Mouse (Mus musculus) liver, postnatal 0 days (tissue): Measurements from ENCODE around the gene Nwd1. TPM values are rescaled to one million over a fixed set of nuclear protein-coding genes. Genes with fewer than 3 reads are reported as not detected.

Source experiments
- ATAC-seq: fragments of 200-750 bp; cut with Nextera tagmentation; 2 replicates; pipeline ENCODE4 v1.8.0; 2017; ENCODE audit warnings: mild to moderate bottlenecking, moderate library complexity
- DNase-seq: peaks from one replicate; pipeline ENCODE4 v3.0.0-alpha.2; 2016
- H3K27ac ChIP-seq: fragments of 300-500 bp; sonication (generic); 2 replicates; pipeline ENCODE4 v1.5.1; 2014; ENCODE audit warnings: antibody characterized with exemption, moderate library complexity, mild to moderate bottlenecking, low read depth
- H3K27me3 ChIP-seq: fragments of 300-500 bp; sonication (generic); 2 replicates; pipeline ENCODE4 v1.6.1; 2014; ENCODE audit warnings: low read length, control low read depth, mixed read lengths; ENCODE audit not compliant: insufficient read depth
- H3K36me3 ChIP-seq: fragments of 300-500 bp; sonication (generic); replicated peaks from 2 replicates; pipeline ENCODE4 v1.6.1; 2014; ENCODE audit warnings: mild to moderate bottlenecking, control low read depth, low read length, moderate library complexity, mixed read lengths; ENCODE audit not compliant: insufficient read depth
- H3K4me1 ChIP-seq: fragments of 300-500 bp; sonication (generic); 2 replicates; pipeline ENCODE4 v1.6.1; 2014; ENCODE audit warnings: antibody characterized with exemption, mild to moderate bottlenecking, control low read depth; ENCODE audit not compliant: insufficient read depth
- H3K4me2 ChIP-seq: fragments of 300-500 bp; sonication (generic); 2 replicates; pipeline ENCODE4 v1.6.1; 2014; ENCODE audit warnings: low read depth, mild to moderate bottlenecking, low read length, moderate library complexity, mixed read lengths
- H3K4me3 ChIP-seq: fragments of 300-500 bp; sonication (generic); 2 replicates; pipeline ENCODE4 v1.5.1; 2014; ENCODE audit warnings: low read depth, low read length
- H3K9ac ChIP-seq: fragments of 300-500 bp; sonication (generic); replicated peaks from 2 replicates; pipeline ENCODE4 v1.6.1; 2014; ENCODE audit warnings: mild to moderate bottlenecking, moderate library complexity
- H3K9me3 ChIP-seq: fragments of 300-500 bp; sonication (generic); 2 replicates; pipeline ENCODE4 v1.6.1; 2016; ENCODE audit warnings: mild to moderate bottlenecking, control low read depth, low read length, mixed read lengths
- CTCF ChIP-seq: sonication (generic); IDR thresholded peaks from 2 replicates; pipeline ENCODE4 v1.5.1; 2016; ENCODE audit warnings: antibody characterized with exemption, low read depth
- EP300 ChIP-seq: IDR thresholded peaks from 2 replicates; pipeline ENCODE4 v1.6.1; 2016; ENCODE audit warnings: antibody characterized with exemption, low read depth, mild to moderate bottlenecking
- WGBS: fragments of 180-500 bp; shearing (Covaris S2); extraction: QIAGEN DNeasy Blood & Tissue Kit; methylation state at CpG from one replicate; pipeline ENCODE4 v1.1.7; 2014; ENCODE audit not compliant: insufficient replicate concordance; 5-methylcytosine and 5-hydroxymethylcytosine counted together
- microRNA-seq: library from miRNA; unstranded; fragments of <30 nt; microRNA quantifications from one replicate; pipeline ENCODE4, GENCODE M21; 2016
- polyA plus RNA-seq: library from polyadenylated mRNA; unstranded; fragments of >200 nt; fragmentation: Nextera tagmentation; extraction: Ambion mirVana; gene quantifications from 2 replicates; pipeline ENCODE4 v1.2.1, GENCODE M21; 2015

Gene Nwd1
- polyA plus RNA-seq, 1 experiment from 2014 or later = not detected

- Histone ChIP-seq H3K4me2 (no peak overlapping the region), H3K27me3 (no peaks in the 10 kb centered on the region), H3K36me3 (peaks cover 29% of the 10 kb centered on the region), H3K4me1 (no peaks in the 10 kb centered on the region), H3K9ac (no peak overlapping the region), H3K9me3 (no peaks in the 10 kb centered on the region), H3K27ac (no peak overlapping the region), H3K4me3 (no peak overlapping the region)
- no peak for ATAC-seq
- no peak for DNase-seq
- TF ChIP-seq EP300 (no peak), CTCF (peak; percentile 13; the same call in 1 of the 2 replicates)
Observed at GRCm38 (mm10) chr8:72758310-72758709, 111.8 kb downstream of the Nwd1 start.

GRCm38 (mm10) chr8:72760216-72760615, 113.7 kb downstream of the Nwd1 start:
- Histone ChIP-seq H3K27ac (no peak overlapping the region), H3K36me3 (peaks cover 18% of the 10 kb centered on the region; the same call in 1 of the 2 replicates), H3K27me3 (no peaks in the 10 kb centered on the region), H3K9ac (no peak overlapping the region), H3K4me2 (no peak overlapping the region), H3K4me1 (no peaks in the 10 kb centered on the region), H3K9me3 (no peaks in the 10 kb centered on the region), H3K4me3 (no peak overlapping the region)
- WGBS = 78% methylated on average over 3 of the region's 3 CpGs
- ATAC-seq = no peak
- peak; percentile 7 for DNase-seq
- TF ChIP-seq EP300 (no peak), CTCF (no peak)

DNA sequence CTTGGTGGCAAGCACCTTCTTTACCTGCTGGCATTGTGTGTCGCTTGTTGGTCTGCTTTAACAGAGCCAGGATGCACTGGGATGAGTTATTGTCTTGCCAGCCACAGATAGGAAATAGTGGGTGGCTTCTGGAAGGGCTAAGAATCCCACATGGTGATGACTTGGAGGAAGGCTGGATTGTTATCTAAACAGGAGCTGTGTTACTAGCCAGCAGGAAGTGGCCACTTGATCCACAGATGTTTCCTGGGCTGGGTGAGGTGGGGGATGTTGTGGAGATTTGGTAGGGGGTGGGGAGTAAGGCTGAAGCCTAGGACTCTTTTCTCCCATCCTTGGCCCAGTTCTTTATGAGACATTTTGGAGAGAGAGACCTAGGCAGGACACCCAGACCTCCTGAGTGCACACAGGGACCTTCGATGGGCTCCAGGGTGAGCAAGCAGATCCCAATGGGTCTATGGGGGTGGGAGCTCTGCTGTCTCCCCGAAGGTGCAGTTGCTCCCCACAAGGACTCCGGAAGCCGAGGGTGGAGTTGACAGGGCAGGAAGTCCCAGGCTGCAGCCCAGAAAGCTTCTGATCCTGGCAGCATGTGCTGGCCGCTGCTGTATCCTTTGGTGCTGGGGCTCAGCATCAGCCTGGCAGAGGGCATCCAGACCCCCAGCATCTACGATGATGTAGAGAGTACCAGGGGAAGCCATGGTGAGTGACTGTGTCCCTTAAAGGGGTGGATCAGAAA, 115.0 kb downstream of the Nwd1 start, which contains the start of gene F2rl3:
F2rl3 (plus strand) TSS at position 559 of the 730 bp plus-strand sequence.
- peak; percentile 14 for DNase-seq
- Histone ChIP-seq H3K36me3 (peaks cover 13% of the 10 kb centered on the region; the same call in 1 of the 2 replicates), H3K27ac (no peak within 1 kb of the TSS), H3K4me2 (no peak within 1 kb of the TSS), H3K4me3 (no peak within 1 kb of the TSS), H3K27me3 (no peaks in the 10 kb centered on the region), H3K9ac (no peak within 1 kb of the TSS), H3K9me3 (no peaks in the 10 kb centered on the region), H3K4me1 (no peaks in the 10 kb centered on the region)
- TF ChIP-seq EP300 (no peak), CTCF (no peak)
- 23% methylated on average over 7 of the region's 7 CpGs for WGBS
- peak; percentile 27; the same call in 1 of the 2 replicates for ATAC-seq

DNA sequence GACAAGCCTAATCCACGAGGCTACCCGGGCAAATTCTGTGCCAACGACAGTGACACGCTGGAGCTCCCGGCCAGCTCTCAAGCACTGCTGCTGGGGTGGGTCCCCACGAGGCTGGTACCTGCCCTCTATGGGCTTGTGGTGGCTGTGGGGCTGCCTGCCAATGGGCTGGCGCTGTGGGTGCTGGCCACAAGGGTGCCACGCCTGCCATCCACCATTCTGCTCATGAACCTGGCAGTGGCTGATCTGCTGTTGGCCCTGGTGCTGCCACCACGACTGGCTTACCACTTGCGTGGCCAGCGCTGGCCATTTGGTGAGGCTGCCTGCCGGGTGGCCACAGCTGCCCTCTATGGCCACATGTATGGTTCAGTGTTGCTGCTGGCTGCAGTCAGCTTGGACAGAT, 115.8 kb downstream of the Nwd1 start:
- Histone ChIP-seq H3K4me2 (no peak overlapping the region), H3K36me3 (peaks cover 10% of the 10 kb centered on the region; the same call in 1 of the 2 replicates), H3K27ac (no peak overlapping the region), H3K4me1 (no peaks in the 10 kb centered on the region), H3K9me3 (no peaks in the 10 kb centered on the region), H3K27me3 (no peaks in the 10 kb centered on the region), H3K9ac (no peak overlapping the region), H3K4me3 (no peak overlapping the region)
- no peak for TF ChIP-seq EP300
- TF ChIP-seq CTCF = no peak
- DNase-seq = no peak
- ATAC-seq = no peak
- WGBS = 72% methylated on average over 12 of the region's 12 CpGs

DNA sequence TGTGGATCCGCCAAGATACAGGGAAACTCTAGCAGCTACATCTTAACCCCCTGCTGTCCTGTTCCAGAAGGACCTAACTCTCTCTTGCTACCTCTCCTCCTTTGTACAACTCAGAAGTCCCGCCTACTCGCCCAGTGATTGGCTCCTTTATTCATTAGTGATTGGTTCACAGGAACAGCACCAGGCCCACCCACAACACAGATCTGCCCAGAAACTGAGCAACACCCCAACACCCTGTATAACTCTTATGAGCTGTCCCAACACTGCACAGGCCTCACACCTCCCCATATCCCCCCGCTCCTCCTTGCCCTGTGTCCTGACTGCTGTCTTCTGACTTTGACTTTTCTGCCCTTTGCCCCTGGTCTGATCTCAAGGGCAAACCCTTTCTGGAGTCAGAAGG, 119.2 kb downstream of the Nwd1 start:
- no peak for DNase-seq
- Histone ChIP-seq H3K4me2 (no peak overlapping the region), H3K9me3 (no peaks in the 10 kb centered on the region), H3K27me3 (no peaks in the 10 kb centered on the region), H3K4me1 (no peaks in the 10 kb centered on the region), H3K27ac (no peak overlapping the region), H3K4me3 (no peak overlapping the region), H3K9ac (no peak overlapping the region), H3K36me3 (no peaks in the 10 kb centered on the region)
- no peak for TF ChIP-seq CTCF
- WGBS = 62% methylated on average over 4 of the region's 4 CpGs
- no peak for ATAC-seq

GRCm38 (mm10) chr8:72766777-72767176, 120.3 kb downstream of the Nwd1 start:
- no peaks in the 10 kb centered on the region for H3K4me1 ChIP-seq
- H3K27me3 ChIP-seq = no peaks in the 10 kb centered on the region
- DNase-seq (no peak), ATAC-seq (no peak)
- 64% methylated on average over 7 of the region's 7 CpGs for WGBS
- no peak overlapping the region for H3K27ac ChIP-seq
- H3K9me3 ChIP-seq = no peaks in the 10 kb centered on the region
- no peak overlapping the region for H3K9ac ChIP-seq
- H3K4me3 ChIP-seq = no peak overlapping the region
- TF ChIP-seq EP300 (no peak), CTCF (no peak)
- no peak overlapping the region for H3K4me2 ChIP-seq
- H3K36me3 ChIP-seq = no peaks in the 10 kb centered on the region

Small RNA genes within 50 kb of the gene (microRNA-seq; reads per million reads assigned to microRNA genes)
- not detected for gene Gm26237

Other genes with a start within 250 kb of the Nwd1 start
- 9.3 and 10.1 TPM in 2 replicates for gene Eps15l1, start 225.3 kb upstream of the Nwd1 start, polyA plus RNA-seq
- 0.46 and 0.72 TPM in 2 replicates for gene Calr3, start 202.8 kb upstream of the Nwd1 start, polyA plus RNA-seq
- 2.1 and 2.2 TPM in 2 replicates for gene 1700030K09Rik, start 202.8 kb upstream of the Nwd1 start, polyA plus RNA-seq
- gene Cherp, start 171.5 kb upstream of the Nwd1 start, polyA plus RNA-seq = 9.2 and 11.2 TPM in 2 replicates
- 5.8 and 6.0 TPM in 2 replicates for gene Slc35e1, start 154.1 kb upstream of the Nwd1 start, polyA plus RNA-seq
- gene Med26, start 98.4 kb upstream of the Nwd1 start, polyA plus RNA-seq = 4.9 TPM in 2 replicates
- gene Smim7, start 75.6 kb upstream of the Nwd1 start, polyA plus RNA-seq = 56.1 and 59.3 TPM in 2 replicates
- 2.3 and 5.8 TPM in 2 replicates for gene Tmem38a, start 74.7 kb upstream of the Nwd1 start, polyA plus RNA-seq
- gene Sin3b, start 76.6 kb downstream of the Nwd1 start, polyA plus RNA-seq = 81.1 and 87.7 TPM in 2 replicates
- 2.6 and 3.3 TPM in 2 replicates for gene F2rl3, start 115.2 kb downstream of the Nwd1 start, polyA plus RNA-seq